Mouse (Mus musculus): ENCODE data around the gene Znrf2.
A peak's percentile ranks its signal among the peaks of the same experiment; 100 is the strongest.

Gene Znrf2

GRCm38 (mm10) chr6:54816388-54817065 is at the start of gene Znrf2:
Gene Znrf2 (plus strand): TSS chr6:54816916.
- peak; percentile 94 for DNase-seq (ENCODE audit: low spot score)

- no peak for DNase-seq (ENCODE audit: low spot score)
These were observed 49.0 kb upstream of the Znrf2 start for GRCm38 (mm10) chr6:54767746-54768145.

GRCm38 (mm10) chr6:54770766-54771165 is 46.0 kb upstream of the Znrf2 start:
- DNase-seq (ENCODE audit: low spot score) = no peak

GRCm38 (mm10) chr6:54771171-54771570 is 45.5 kb upstream of the Znrf2 start:
- DNase-seq (ENCODE audit: low spot score) = no peak

- no peak for DNase-seq (ENCODE audit: low spot score)
These were observed 44.6 kb upstream of the Znrf2 start for GRCm38 (mm10) chr6:54772078-54772477.

GRCm38 (mm10) chr6:54775739-54776138 is 41.0 kb upstream of the Znrf2 start:
- no peak for DNase-seq (ENCODE audit: low spot score)

GRCm38 (mm10) chr6:54777661-54778060 is 39.1 kb upstream of the Znrf2 start:
- DNase-seq (ENCODE audit: low spot score) = no peak

GRCm38 (mm10) chr6:54779968-54780367 is 36.7 kb upstream of the Znrf2 start:
- no peak for DNase-seq (ENCODE audit: low spot score)

- DNase-seq (ENCODE audit: low spot score) = no peak
These were observed 36.0 kb upstream of the Znrf2 start for GRCm38 (mm10) chr6:54780569-54781304.

- no peak for DNase-seq (ENCODE audit: low spot score)
These were observed 34.8 kb upstream of the Znrf2 start for GRCm38 (mm10) chr6:54781881-54782280.

- DNase-seq (ENCODE audit: low spot score) = peak; percentile 23
These were observed 31.5 kb upstream of the Znrf2 start for GRCm38 (mm10) chr6:54785098-54785730.

GRCm38 (mm10) chr6:54786766-54787165 is 29.9 kb upstream of the Znrf2 start:
- DNase-seq (ENCODE audit: low spot score) = no peak

GRCm38 (mm10) chr6:54788493-54788892 is 28.2 kb upstream of the Znrf2 start:
- no peak for DNase-seq (ENCODE audit: low spot score)

- no peak for DNase-seq (ENCODE audit: low spot score)
These were observed 27.6 kb upstream of the Znrf2 start for GRCm38 (mm10) chr6:54789139-54789538.

GRCm38 (mm10) chr6:54790071-54790470 is 26.6 kb upstream of the Znrf2 start:
- DNase-seq (ENCODE audit: low spot score) = no peak

- DNase-seq (ENCODE audit: low spot score) = no peak
These were observed 22.9 kb upstream of the Znrf2 start for GRCm38 (mm10) chr6:54793853-54794252.

- no peak for DNase-seq (ENCODE audit: low spot score)
These were observed 22.3 kb upstream of the Znrf2 start for GRCm38 (mm10) chr6:54794372-54794771.

GRCm38 (mm10) chr6:54794991-54795390 is 21.7 kb upstream of the Znrf2 start:
- DNase-seq (ENCODE audit: low spot score) = no peak

GRCm38 (mm10) chr6:54795971-54796370 is 20.7 kb upstream of the Znrf2 start:
- DNase-seq (ENCODE audit: low spot score) = no peak

GRCm38 (mm10) chr6:54802348-54802747 is 14.4 kb upstream of the Znrf2 start:
- no peak for DNase-seq (ENCODE audit: low spot score)

GRCm38 (mm10) chr6:54804066-54804864 is 12.5 kb upstream of the Znrf2 start:
- no peak for DNase-seq (ENCODE audit: low spot score)

GRCm38 (mm10) chr6:54805779-54806178 is 10.9 kb upstream of the Znrf2 start:
- DNase-seq (ENCODE audit: low spot score) = no peak

All from testis, postnatal 14 days (tissue).